15 mouse cellular contexts compared by ENCODE assay signal in the genomic region with DNA sequence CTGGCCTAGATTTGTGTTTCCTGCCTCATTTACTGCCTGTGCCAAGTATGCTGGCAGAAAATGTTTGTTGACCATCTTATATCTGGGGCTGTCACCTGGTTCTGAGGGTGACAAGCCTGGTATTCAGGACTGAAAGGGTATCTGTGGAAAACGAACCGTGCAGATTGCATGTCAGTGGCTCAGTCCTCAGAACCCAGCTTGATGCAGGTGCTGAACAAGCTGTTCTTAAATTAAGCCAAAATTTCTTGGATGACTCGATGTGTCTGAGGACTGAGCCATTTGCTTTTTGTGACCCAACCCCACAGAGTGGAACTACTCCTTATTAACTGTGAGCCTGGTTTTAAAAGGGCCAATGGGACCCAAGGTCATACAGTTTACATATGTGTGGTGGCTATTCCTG. TPM values are rescaled to one million over a fixed set of nuclear protein-coding genes. Genes with fewer than 3 reads are reported as not detected.
DNase-seq lines count a peak whose midpoint lies in the region; ATAC-seq lines count a peak whose summit lies in the region.
"Had no signal": no experiment of that assay in that cellular context is flagged by ENCODE, and none has a peak within 500 bp of the region (broad histone marks: within the 10 kb centered on the region; RNA-seq: fewer than 3 reads in every experiment).

No protein-coding gene starts in this region.

- no peaks in the 10 kb centered on the region for H3K4me1 ChIP-seq in forebrain, embryonic 13.5 days
- no peaks in the 10 kb centered on the region for H3K4me1 ChIP-seq in forebrain, embryonic 11.5 days (replicated peaks; ENCODE audit: control insufficient read depth, insufficient read depth, low read length)
- peaks cover 43 to 79% of the 10 kb centered on the region in 2 experiments for H3K4me1 ChIP-seq in heart, embryonic 14.5 days (ENCODE audit: control insufficient read depth in 2 of 2, insufficient read depth in 2 of 2, low read length in 2 of 2)
- peaks cover 54% of the 10 kb centered on the region for H3K4me1 ChIP-seq in heart, embryonic 11.5 days (ENCODE audit: control insufficient read depth, insufficient read depth, low read length)
- H3K4me1 ChIP-seq: intestine, embryonic 15.5 days; stomach, embryonic 15.5 days had no signal

- H3K27ac ChIP-seq in forebrain, embryonic 13.5 days = no peak overlapping the region
- H3K27ac ChIP-seq in forebrain, embryonic 11.5 days (ENCODE audit: low read depth, low read length) = no peak overlapping the region
- peak overlapping the region; percentile 26 to 45; a peak in 3 of 4 replicates for H3K27ac ChIP-seq in heart, embryonic 14.5 days (replicated peaks in 1 of 2; ENCODE audit: control insufficient read depth in 1 of 2, insufficient read depth in 1 of 2, low read depth in 2 of 2, low read length in 2 of 2)
- H3K27ac ChIP-seq in heart, embryonic 11.5 days (ENCODE audit: low read depth, low read length) = no peak overlapping the region
- H3K27ac ChIP-seq: embryonic facial prominence, embryonic 13.5 days; hindbrain, embryonic 10.5 days; intestine, embryonic 15.5 days; stomach, embryonic 15.5 days had no signal

- ATAC-seq in forebrain, embryonic 13.5 days = 0 out of 2 replicates have a peak, but pooled peaks have one; percentile 13
- no peak for ATAC-seq in forebrain, embryonic 11.5 days (replicated peaks; ENCODE audit: low FRiP score)
- no peak for ATAC-seq in heart, embryonic 14.5 days (ENCODE audit: insufficient number of reproducible peaks, insufficient read depth, low FRiP score, low read depth)
- ATAC-seq in heart, embryonic 11.5 days (replicated peaks; ENCODE audit: insufficient number of reproducible peaks, low FRiP score, low TSS enrichment) = no peak
- ATAC-seq: liver, postnatal 0 days had no signal

- no peak overlapping the region for H3K4me3 ChIP-seq in forebrain, embryonic 13.5 days
- H3K4me3 ChIP-seq in forebrain, embryonic 11.5 days (ENCODE audit: low read depth, low read length) = no peak overlapping the region
- H3K4me3 ChIP-seq in heart, embryonic 14.5 days (ENCODE audit: control insufficient read depth in 1 of 2, insufficient read depth in 1 of 2, low read depth in 1 of 2, low read length in 2 of 2) = no peak overlapping the region
- no peak overlapping the region for H3K4me3 ChIP-seq in heart, embryonic 11.5 days (ENCODE audit: low read depth, low read length)
- H3K4me3 ChIP-seq: embryonic facial prominence, embryonic 13.5 days; hindbrain, embryonic 10.5 days; intestine, embryonic 15.5 days; stomach, embryonic 15.5 days had no signal

- H3K9me3 ChIP-seq in forebrain, embryonic 13.5 days (replicated peaks) = no peaks in the 10 kb centered on the region
- H3K9me3 ChIP-seq in forebrain, embryonic 11.5 days (ENCODE audit: control insufficient read depth, low read length) = no peaks in the 10 kb centered on the region
- no peaks in the 10 kb centered on the region for H3K9me3 ChIP-seq in heart, embryonic 14.5 days (ENCODE audit: control insufficient read depth, low read length)
- H3K9me3 ChIP-seq in heart, embryonic 11.5 days (replicated peaks; ENCODE audit: control insufficient read depth, low read length) = no peaks in the 10 kb centered on the region
- H3K9me3 ChIP-seq: embryonic facial prominence, embryonic 13.5 days; hindbrain, embryonic 10.5 days; intestine, embryonic 15.5 days; stomach, embryonic 15.5 days had no signal

- no peak for DNase-seq in forebrain, embryonic 11.5 days (ENCODE audit: low spot score)
- peak; percentile 58 to 67 for DNase-seq in cerebellum, adult 18-20 months
- peak; percentile 33 to 59 for DNase-seq in cerebellum, postnatal 36 days
- no peak for DNase-seq in kidney, postnatal 14 days
- DNase-seq in thymus, postnatal 36 days = no peak
- DNase-seq: adrenal gland, adult 8-10 months; liver had no signal

- no peak overlapping the region for H3K9ac ChIP-seq in forebrain, embryonic 13.5 days
- no peak overlapping the region for H3K9ac ChIP-seq in forebrain, embryonic 11.5 days (ENCODE audit: low read length)
- no peak overlapping the region for H3K9ac ChIP-seq in heart, embryonic 14.5 days (ENCODE audit: low read length)
- H3K9ac ChIP-seq in heart, embryonic 11.5 days (ENCODE audit: low read depth, low read length) = no peak overlapping the region
- H3K9ac ChIP-seq: embryonic facial prominence, embryonic 13.5 days; intestine, embryonic 15.5 days; liver, postnatal 0 days; stomach, embryonic 15.5 days had no signal

- H3K4me2 ChIP-seq in forebrain, embryonic 13.5 days = no peak overlapping the region
- H3K4me2 ChIP-seq in forebrain, embryonic 11.5 days (ENCODE audit: low read depth, low read length, severe bottlenecking) = no peak overlapping the region
- H3K4me2 ChIP-seq in heart, embryonic 14.5 days (ENCODE audit: low read length) = no peak overlapping the region
- no peak overlapping the region for H3K4me2 ChIP-seq in heart, embryonic 11.5 days
- H3K4me2 ChIP-seq: embryonic facial prominence, embryonic 13.5 days; intestine, embryonic 15.5 days; stomach, embryonic 15.5 days had no signal

- 89% methylated on average over 3 of the region's 3 CpGs for WGBS in forebrain, embryonic 13.5 days
- 90% methylated on average over 3 of the region's 3 CpGs for WGBS in forebrain, embryonic 11.5 days
- WGBS in heart, embryonic 14.5 days = 63% methylated on average over 3 of the region's 3 CpGs
- 75% methylated on average over 3 of the region's 3 CpGs for WGBS in heart, embryonic 11.5 days (ENCODE audit: insufficient replicate concordance)

- H3K36me3 ChIP-seq in forebrain, embryonic 13.5 days (ENCODE audit: poor library complexity, severe bottlenecking) = no peaks in the 10 kb centered on the region
- H3K36me3 ChIP-seq in forebrain, embryonic 11.5 days (ENCODE audit: control insufficient read depth, insufficient read depth, low read length) = no peaks in the 10 kb centered on the region
- H3K36me3 ChIP-seq in heart, embryonic 14.5 days (ENCODE audit: control insufficient read depth, insufficient read depth, low read length) = no peaks in the 10 kb centered on the region
- H3K36me3 ChIP-seq in heart, embryonic 11.5 days (ENCODE audit: control insufficient read depth, insufficient read depth, low read length) = no peaks in the 10 kb centered on the region
- H3K36me3 ChIP-seq: embryonic facial prominence, embryonic 13.5 days; hindbrain, embryonic 10.5 days; intestine, embryonic 15.5 days; stomach, embryonic 15.5 days had no signal

- H3K27me3 ChIP-seq in forebrain, embryonic 13.5 days = no peaks in the 10 kb centered on the region
- H3K27me3 ChIP-seq in forebrain, embryonic 11.5 days (ENCODE audit: control insufficient read depth, insufficient read depth, low read length) = no peaks in the 10 kb centered on the region
- H3K27me3 ChIP-seq in heart, embryonic 14.5 days (ENCODE audit: control insufficient read depth, insufficient read depth, low read length) = no peaks in the 10 kb centered on the region
- no peaks in the 10 kb centered on the region for H3K27me3 ChIP-seq in heart, embryonic 11.5 days (ENCODE audit: control insufficient read depth, insufficient read depth, low read length)
- H3K27me3 ChIP-seq: embryonic facial prominence, embryonic 13.5 days; intestine, embryonic 15.5 days; stomach, embryonic 15.5 days had no signal

RNA-seq across cellular contexts. Expression of a gene that starts 32.2 kb away (rescaled TPM):
- polyA plus RNA-seq in forebrain, embryonic 13.5 days (2015; fragmentation: Nextera tagmentation; extraction: Ambion mirVana) = 8.1 and 8.9 TPM in 2 replicates
- polyA plus RNA-seq in forebrain, embryonic 11.5 days (2014; fragmentation: Nextera tagmentation; extraction: Ambion mirVana) = 9.2 and 10.3 TPM in 2 replicates
- 20.8 and 25.6 TPM in 2 replicates for polyA plus RNA-seq in heart, embryonic 14.5 days (2014; fragmentation: Nextera tagmentation; extraction: Ambion mirVana)
- 20.9 and 21.5 TPM in 2 replicates for polyA plus RNA-seq in heart, embryonic 11.5 days (2014; fragmentation: Nextera tagmentation; extraction: Ambion mirVana)

Comparison
In these comparisons a context has a peak if more than half of its experiments do, and no peak if none do; other contexts are left out.
1. H3K27ac ChIP-seq: peak in heart, embryonic 14.5 days (2 of 2); none in forebrain, embryonic 13.5 days (single experiment), forebrain, embryonic 11.5 days (single experiment) and heart, embryonic 11.5 days (single experiment).
2. DNase-seq: peak in cerebellum, adult 18-20 months (2 of 2) and cerebellum, postnatal 36 days (2 of 2); none in forebrain, embryonic 11.5 days (single experiment), kidney, postnatal 14 days (single experiment) and thymus, postnatal 36 days (0 of 2).